In the genomic region with DNA sequence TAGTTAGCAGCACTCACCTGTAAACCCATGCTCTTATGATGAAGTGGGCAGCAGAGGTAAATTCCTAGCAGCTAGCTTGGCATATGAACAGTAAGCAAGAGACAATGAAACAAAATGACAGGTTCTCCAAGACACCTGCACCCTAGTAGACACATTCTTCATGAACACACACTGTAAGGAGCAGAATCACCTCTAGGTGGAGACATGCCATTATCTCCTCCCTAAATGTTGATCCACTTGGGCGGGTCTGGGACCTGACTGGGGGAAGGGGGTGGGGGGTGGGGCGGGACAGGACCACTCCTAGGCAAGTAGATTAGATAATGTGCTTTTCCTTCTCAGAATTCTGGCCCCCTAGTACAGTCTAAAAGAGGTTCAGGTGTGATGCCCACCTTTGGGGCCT, we compare ENCODE assay signal across 10 mouse cellular contexts. TPM values are rescaled to one million over a fixed set of nuclear protein-coding genes. Genes with fewer than 3 reads are reported as not detected.
DNase-seq lines count a peak whose midpoint lies in the region; ATAC-seq and TF ChIP-seq lines count a peak whose summit lies in the region.
"Had no signal": no experiment of that assay in that cellular context is flagged by ENCODE, and none has a peak within 500 bp of the region (broad histone marks: within the 10 kb centered on the region; RNA-seq: fewer than 3 reads in every experiment).

No protein-coding gene starts in this region.

- DNase-seq in left cerebral cortex, adult 2 months (ENCODE audit: extremely low spot score in 1 of 2, low spot score in 2 of 2), result no peak
- DNase-seq in left cerebral cortex, postnatal 4 days, result no peak
- DNase-seq in R1 (ENCODE audit: low read depth, low spot score), result peak; percentile 88
- no peak for DNase-seq in heart, postnatal 0 days (ENCODE audit: low spot score)
- peak; percentile 55 for DNase-seq in lung, postnatal 10 days
- DNase-seq in ovary, postnatal 10 days (ENCODE audit: low spot score), result no peak
- no peak for DNase-seq in frontal cortex, postnatal 14 days (ENCODE audit: low spot score in 2 of 2)

- peak; percentile 58 for TF ChIP-seq CTCF in left cerebral cortex, adult 2 months (IDR thresholded peaks at IDR 0.05)
- peak; percentile 51 for TF ChIP-seq CTCF in heart, postnatal 0 days (IDR thresholded peaks at IDR 0.05; ENCODE audit: low read depth)

- H3K27ac ChIP-seq in left cerebral cortex, adult 2 months, result no peak overlapping the region
- H3K27ac ChIP-seq in heart, postnatal 0 days (ENCODE audit: low read depth), result no peak overlapping the region
- H3K27ac ChIP-seq in neural tube, embryonic 15.5 days (replicated peaks), result no peak overlapping the region
- H3K27ac ChIP-seq: limb, embryonic 15.5 days had no signal

- TF ChIP-seq EP300 in heart, postnatal 0 days (IDR thresholded peaks at IDR 0.05; ENCODE audit: low read depth), result no peak

- no peak for ATAC-seq in heart, postnatal 0 days (ENCODE audit: insufficient read depth, low read depth)
- ATAC-seq in neural tube, embryonic 15.5 days (ENCODE audit: low FRiP score), result no peak

- no peaks in the 10 kb centered on the region for H3K9me3 ChIP-seq in heart, postnatal 0 days (replicated peaks; ENCODE audit: control insufficient read depth, low read length)
- H3K9me3 ChIP-seq in neural tube, embryonic 15.5 days (replicated peaks), result no peaks in the 10 kb centered on the region
- H3K9me3 ChIP-seq: limb, embryonic 15.5 days had no signal

- no peak overlapping the region for H3K4me2 ChIP-seq in heart, postnatal 0 days (ENCODE audit: low read depth, low read length)
- no peak overlapping the region for H3K4me2 ChIP-seq in neural tube, embryonic 15.5 days
- H3K4me2 ChIP-seq: limb, embryonic 15.5 days had no signal

- intact Hi-C loops in left cerebral cortex, adult 2 months (cut with DNase I), result loop anchor here (5.0 kb wide), 1 partner anchor 42 kb away; no protein-coding TSS in a partner anchor
- intact Hi-C loops in left cerebral cortex, postnatal 4 days (cut with DNase I), result no loop called here

- no peaks in the 10 kb centered on the region for H3K27me3 ChIP-seq in heart, postnatal 0 days (ENCODE audit: control insufficient read depth, insufficient read depth, low read length)
- H3K27me3 ChIP-seq in neural tube, embryonic 15.5 days (replicated peaks), result no peaks in the 10 kb centered on the region
- H3K27me3 ChIP-seq: limb, embryonic 15.5 days had no signal

- H3K4me3 ChIP-seq in left cerebral cortex, adult 2 months, result no peak overlapping the region
- no peak overlapping the region for H3K4me3 ChIP-seq in heart, postnatal 0 days (ENCODE audit: low read depth, low read length)
- H3K4me3 ChIP-seq in neural tube, embryonic 15.5 days (replicated peaks), result no peak overlapping the region
- H3K4me3 ChIP-seq: erythroblast, embryonic 14.5 days; limb, embryonic 15.5 days had no signal

- WGBS in heart, postnatal 0 days, result 6% methylated on average over 2 of the region's 2 CpGs
- WGBS in neural tube, embryonic 15.5 days, result 7% methylated on average over 2 of the region's 2 CpGs

- no peak overlapping the region for H3K9ac ChIP-seq in heart, postnatal 0 days (replicated peaks; ENCODE audit: low read depth, low read length)
- H3K9ac ChIP-seq in neural tube, embryonic 15.5 days (replicated peaks), result no peak overlapping the region
- H3K9ac ChIP-seq: limb, embryonic 15.5 days had no signal

- H3K4me1 ChIP-seq in heart, postnatal 0 days (ENCODE audit: control insufficient read depth, insufficient read depth), result no peaks in the 10 kb centered on the region
- no peaks in the 10 kb centered on the region for H3K4me1 ChIP-seq in neural tube, embryonic 15.5 days
- H3K4me1 ChIP-seq: limb, embryonic 15.5 days had no signal

- H3K36me3 ChIP-seq in heart, postnatal 0 days (replicated peaks; ENCODE audit: control insufficient read depth, insufficient read depth, low read length), result no peaks in the 10 kb centered on the region
- no peaks in the 10 kb centered on the region for H3K36me3 ChIP-seq in neural tube, embryonic 15.5 days
- H3K36me3 ChIP-seq: limb, embryonic 15.5 days had no signal

RNA-seq across cellular contexts. Expression of a gene that starts 13.8 kb away (rescaled TPM):
- total RNA-seq in left cerebral cortex, adult 2 months (2021), result 10 to 100 TPM; 78.1 to 79.6 TPM
- total RNA-seq in left cerebral cortex, postnatal 4 days (2021), result 100 to 1,000 TPM; 314 to 352 TPM
- 111 and 131 TPM in 2 replicates for total RNA-seq in heart, postnatal 0 days (2014; rRNA removed; ENCODE audit: low replicate concordance)
- polyA plus RNA-seq in heart, postnatal 0 days (2015; fragmentation: Nextera tagmentation; extraction: Ambion mirVana), result 72.8 and 81.1 TPM in 2 replicates
- 437 and 499 TPM in 2 replicates for polyA plus RNA-seq in neural tube, embryonic 15.5 days (2015; fragmentation: Nextera tagmentation; extraction: Ambion mirVana)

RNA-seq across cellular contexts. Expression of a gene that starts 14.6 kb away (rescaled TPM):
- not detected for total RNA-seq in left cerebral cortex, adult 2 months (2021)
- not detected for total RNA-seq in left cerebral cortex, postnatal 4 days (2021)
- total RNA-seq in heart, postnatal 0 days (2014; rRNA removed; ENCODE audit: low replicate concordance), result not detected in 2 replicates
- not detected in 2 replicates for polyA plus RNA-seq in heart, postnatal 0 days (2015; fragmentation: Nextera tagmentation; extraction: Ambion mirVana)
- not detected in 2 replicates for polyA plus RNA-seq in neural tube, embryonic 15.5 days (2015; fragmentation: Nextera tagmentation; extraction: Ambion mirVana)
- polyA plus RNA-seq: erythroblast, embryonic 14.5 days; limb, embryonic 15.5 days had no signal

RNA-seq across cellular contexts. Expression of a gene that starts 20.4 kb away (rescaled TPM):
- total RNA-seq in left cerebral cortex, adult 2 months (2021), result not detected
- total RNA-seq in left cerebral cortex, postnatal 4 days (2021), result under 1 TPM; 0.14 to 0.66 TPM
- total RNA-seq in heart, postnatal 0 days (2014; rRNA removed; ENCODE audit: low replicate concordance), result not detected in 2 replicates
- polyA plus RNA-seq in heart, postnatal 0 days (2015; fragmentation: Nextera tagmentation; extraction: Ambion mirVana), result 0.04 TPM in 1 of 2 replicates, not detected in the other
- polyA plus RNA-seq in neural tube, embryonic 15.5 days (2015; fragmentation: Nextera tagmentation; extraction: Ambion mirVana), result 0.06 and 1.4 TPM in 2 replicates

RNA-seq across cellular contexts. Expression of a gene that starts 22.4 kb away (rescaled TPM):
- total RNA-seq in left cerebral cortex, adult 2 months (2021), result 100 to 1,000 TPM; 189 to 199 TPM
- total RNA-seq in left cerebral cortex, postnatal 4 days (2021), result 100 to 1,000 TPM; 189 to 196 TPM
- total RNA-seq in heart, postnatal 0 days (2014; rRNA removed; ENCODE audit: low replicate concordance), result 8.7 and 9.8 TPM in 2 replicates
- polyA plus RNA-seq in heart, postnatal 0 days (2015; fragmentation: Nextera tagmentation; extraction: Ambion mirVana), result 8.5 and 8.6 TPM in 2 replicates
- 93.2 and 114 TPM in 2 replicates for polyA plus RNA-seq in neural tube, embryonic 15.5 days (2015; fragmentation: Nextera tagmentation; extraction: Ambion mirVana)

RNA-seq across cellular contexts. Expression of a gene that starts 44.5 kb away (rescaled TPM):
- total RNA-seq in left cerebral cortex, adult 2 months (2021), result 10 to 100 TPM; 14.9 to 20.9 TPM
- 10 to 100 TPM; 68.6 to 73.1 TPM for total RNA-seq in left cerebral cortex, postnatal 4 days (2021)
- total RNA-seq in heart, postnatal 0 days (2014; rRNA removed; ENCODE audit: low replicate concordance), result 1.1 TPM in 1 of 2 replicates, not detected in the other
- polyA plus RNA-seq in heart, postnatal 0 days (2015; fragmentation: Nextera tagmentation; extraction: Ambion mirVana), result 0.15 and 0.32 TPM in 2 replicates
- 44.8 and 59.3 TPM in 2 replicates for polyA plus RNA-seq in neural tube, embryonic 15.5 days (2015; fragmentation: Nextera tagmentation; extraction: Ambion mirVana)

Comparison
In these comparisons a context has a peak if more than half of its experiments do, and no peak if none do; other contexts are left out.
1. DNase-seq: peak in R1 (single experiment) and lung, postnatal 10 days (single experiment); none in left cerebral cortex, adult 2 months (0 of 2), left cerebral cortex, postnatal 4 days (single experiment), heart, postnatal 0 days (single experiment), ovary, postnatal 10 days (single experiment) and frontal cortex, postnatal 14 days (0 of 2).